Mouse (Mus musculus) neural tube, postnatal 0 days (tissue): Measurements from ENCODE around the gene 6330409D20Rik. TPM values are rescaled to one million over a fixed set of nuclear protein-coding genes. Genes with fewer than 3 reads are reported as not detected.

Experiments
- microRNA counts: library from miRNA; unstranded; fragments of <30 nt; microRNA quantifications from one replicate; lab custom pipeline; 2015
- microRNA-seq: library from miRNA; unstranded; fragments of <30 nt; microRNA quantifications from one replicate; pipeline ENCODE4, GENCODE M21; 2016
- polyA plus RNA-seq: library from polyadenylated mRNA; unstranded; fragments of >200 nt; fragmentation: Nextera tagmentation; extraction: Ambion mirVana; gene quantifications from 2 replicates; pipeline ENCODE4 v1.2.1, GENCODE M21; 2015

The 6330409D20Rik gene
- polyA plus RNA-seq, result 3.0 and 4.6 TPM in 2 replicates

GRCm38 (mm10) chr2:32740916-32741272 is at the start of gene 6330409D20Rik:
Gene 6330409D20Rik, minus strand, starts transcription at chr2:32741016.

GRCm38 (mm10) chr2:32784048-32784681 is 43.3 kb upstream of the 6330409D20Rik start, which contains the start of gene Cfap157:
Gene Cfap157, minus strand, starts transcription at chr2:32784428.

GRCm38 (mm10) chr2:32775359-32776074 is 34.7 kb upstream of the 6330409D20Rik start, which contains the start of the genes Ttc16 and Ptrh1:
Gene Ttc16, minus strand, starts transcription at chr2:32775633.
Gene Ptrh1, plus strand, starts transcription at chr2:32775786.

GRCm38 (mm10) chr2:32757056-32757845 is 16.4 kb upstream of the 6330409D20Rik start, which contains the start of gene Tor2a:
Gene Tor2a, plus strand, starts transcription at chr2:32757234.

GRCm38 (mm10) chr2:32720681-32721229 is 20.1 kb downstream of the 6330409D20Rik start, which contains the start of gene Sh2d3c:
Gene Sh2d3c, plus strand, starts transcription at chr2:32721055.

GRCm38 (mm10) chr2:32712934-32713817 is 27.6 kb downstream of the 6330409D20Rik start, which contains the start of gene Cdk9:
Gene Cdk9, minus strand, starts transcription at chr2:32713076.

GRCm38 (mm10) chr2:32704021-32704421 is 36.8 kb downstream of the 6330409D20Rik start, which contains the start of gene Fpgs:
Gene Fpgs, minus strand, starts transcription at chr2:32704145.

MicroRNAs encoded within 50 kb of the gene (microRNA counts, 519-probe panel; counts per million panel counts)
- microRNA mmu-miR-2861 (lab: Ali Mortazavi, UCI), result 40.5 counts per million

Small RNA genes lying within 50 kb of the gene (microRNA-seq; reads per million reads assigned to microRNA genes)
- gene Mir2861 (not detected), gene Mir3960 (not detected), gene Mir8093 (not detected)

Other genes starting within 250 kb of the 6330409D20Rik start
- 8.4 and 9.0 TPM in 2 replicates for gene Fam102a, start 205.7 kb downstream of the 6330409D20Rik start, polyA plus RNA-seq
- gene Dpm2, start 170.2 kb downstream of the 6330409D20Rik start, polyA plus RNA-seq, result 146 and 153 TPM in 2 replicates
- gene Pip5kl1, start 166.2 kb downstream of the 6330409D20Rik start, polyA plus RNA-seq, result 15.4 and 21.2 TPM in 2 replicates
- 1.2 TPM in 2 replicates for gene 9430097D07Rik, start 165.3 kb downstream of the 6330409D20Rik start, polyA plus RNA-seq
- gene St6galnac4, start 153.9 kb downstream of the 6330409D20Rik start, polyA plus RNA-seq, result 43.1 and 45.8 TPM in 2 replicates
- 21.6 and 23.7 TPM in 2 replicates for gene St6galnac6, start 141.3 kb downstream of the 6330409D20Rik start, polyA plus RNA-seq
- gene Ak1, start 119.3 kb downstream of the 6330409D20Rik start, polyA plus RNA-seq, result 109 and 116 TPM in 2 replicates
- 22.6 and 25.0 TPM in 2 replicates for gene Eng, start 94.4 kb downstream of the 6330409D20Rik start, polyA plus RNA-seq
- gene Fpgs, start 36.9 kb downstream of the 6330409D20Rik start, polyA plus RNA-seq, result 20.9 and 21.2 TPM in 2 replicates
- gene Cdk9, start 27.9 kb downstream of the 6330409D20Rik start, polyA plus RNA-seq, result 64.5 and 66.3 TPM in 2 replicates
- gene Sh2d3c, start 20.0 kb downstream of the 6330409D20Rik start, polyA plus RNA-seq, result 50.6 and 52.5 TPM in 2 replicates
- 52.3 and 58.5 TPM in 2 replicates for gene Tor2a, start 16.2 kb upstream of the 6330409D20Rik start, polyA plus RNA-seq
- 0.48 and 0.62 TPM in 2 replicates for gene Ttc16, start 34.6 kb upstream of the 6330409D20Rik start, polyA plus RNA-seq
- 4.9 and 6.7 TPM in 2 replicates for gene Ptrh1, start 34.8 kb upstream of the 6330409D20Rik start, polyA plus RNA-seq
- gene Cfap157, start 43.4 kb upstream of the 6330409D20Rik start, polyA plus RNA-seq, result 1.5 and 1.6 TPM in 2 replicates
- 346 and 388 TPM in 2 replicates for gene Stxbp1, start 106.2 kb upstream of the 6330409D20Rik start, polyA plus RNA-seq
- gene Fam129b, start 135.1 kb upstream of the 6330409D20Rik start, polyA plus RNA-seq, result 22.6 and 24.0 TPM in 2 replicates
- 109 and 117 TPM in 2 replicates for gene Rpl12, start 220.5 kb upstream of the 6330409D20Rik start, polyA plus RNA-seq
- gene Lrsam1, start 220.6 kb upstream of the 6330409D20Rik start, polyA plus RNA-seq, result 21.0 and 24.9 TPM in 2 replicates
- gene Slc2a8, start 241.1 kb upstream of the 6330409D20Rik start, polyA plus RNA-seq, result 32.7 and 35.2 TPM in 2 replicates